Mouse (Mus musculus) erythroblast, adult 5-6 weeks (primary cell): ENCODE results near the gene Sdk2. TPM values are rescaled to one million over a fixed set of nuclear protein-coding genes. Genes with fewer than 3 reads are reported as not detected.
A peak's percentile ranks its signal among the peaks of the same experiment; 100 is the strongest.

Source experiments
- ATAC-seq: replicated peaks from 2 replicates; pipeline ENCODE4 v1.8.0; 2016; ENCODE audit warnings: moderate number of reproducible peaks, mild to moderate bottlenecking, moderate TSS enrichment, inconsistent platforms; ENCODE audit not compliant: poor library complexity, low FRiP score, severe bottlenecking
- total RNA-seq, 2 experiments: library from RNA; stranded (forward) in 1 of 2; stranded (reverse) in 1 of 2; fragments of 150-400 nt in 1 of 2; fragments of 200-764, 138-1000 nt in 1 of 2; gene quantifications; 2 replicates each; pipeline versions ENCODE4 v1.2.3 to v1.2.4; 2015 to 2017; ENCODE audit warnings: low replicate concordance in 2 of 2

The Sdk2 gene
- total RNA-seq, 2 experiments from 2014 or later: not detected

DNA sequence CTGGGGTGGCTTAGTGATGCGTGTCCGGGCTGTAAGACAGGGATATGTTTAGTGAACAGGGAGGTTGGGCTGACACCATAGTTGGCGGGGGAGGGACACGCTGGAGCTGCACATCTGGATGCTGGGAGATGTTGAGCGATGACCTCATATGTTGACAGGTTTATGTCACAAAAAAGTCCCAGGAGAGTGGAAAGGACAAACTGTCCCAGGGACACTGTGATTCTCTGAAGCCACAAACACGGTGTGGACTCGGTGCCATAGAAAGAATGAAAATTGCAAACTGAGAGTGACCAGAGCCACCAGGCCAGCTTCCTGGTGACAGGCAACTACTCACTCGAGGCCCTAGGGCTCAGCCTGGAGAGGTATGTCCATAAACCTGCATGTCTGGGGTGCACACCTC is 199.8 kb downstream of the Sdk2 start:
- ATAC-seq: no peak

DNA sequence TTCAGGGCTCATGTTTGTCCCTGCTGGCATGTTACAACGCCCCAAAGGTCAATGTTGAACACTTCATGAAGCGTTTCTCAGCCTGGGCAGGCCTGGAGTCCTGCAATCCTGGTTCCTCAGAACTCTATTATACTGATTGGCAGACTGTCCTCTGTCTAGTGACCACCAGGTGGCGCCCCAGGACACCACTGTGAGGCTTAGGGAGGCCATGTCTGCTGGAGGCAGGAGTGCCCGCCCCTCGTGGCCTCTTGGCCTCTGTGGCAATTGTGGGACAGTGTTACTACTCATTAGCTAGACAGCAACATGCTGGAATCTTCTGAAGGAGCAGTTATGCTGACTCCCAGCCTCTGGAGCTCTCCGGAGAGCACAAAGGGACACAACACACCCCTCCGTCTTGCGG is 201.2 kb downstream of the Sdk2 start:
- peak; percentile 72 for ATAC-seq

DNA sequence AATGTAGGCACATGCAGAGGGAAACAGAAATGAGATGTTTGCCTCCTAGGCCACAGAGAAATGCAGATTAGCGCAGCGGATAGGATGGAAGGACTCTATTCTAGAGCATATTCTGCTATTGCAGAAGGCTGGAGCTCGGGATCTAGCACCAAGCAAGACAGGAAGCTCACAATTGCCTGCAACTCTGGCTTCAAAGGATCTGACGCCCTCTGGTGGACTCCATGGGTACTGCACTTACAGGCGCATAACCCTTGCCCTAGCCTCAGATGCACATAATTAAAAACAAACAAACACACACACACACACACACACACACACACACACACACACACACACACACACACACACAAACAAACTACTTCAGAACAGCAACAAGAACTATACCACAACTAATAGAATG is 203.4 kb downstream of the Sdk2 start:
- ATAC-seq: 0 out of 2 replicates have a peak, but pooled peaks have one; percentile 34

DNA sequence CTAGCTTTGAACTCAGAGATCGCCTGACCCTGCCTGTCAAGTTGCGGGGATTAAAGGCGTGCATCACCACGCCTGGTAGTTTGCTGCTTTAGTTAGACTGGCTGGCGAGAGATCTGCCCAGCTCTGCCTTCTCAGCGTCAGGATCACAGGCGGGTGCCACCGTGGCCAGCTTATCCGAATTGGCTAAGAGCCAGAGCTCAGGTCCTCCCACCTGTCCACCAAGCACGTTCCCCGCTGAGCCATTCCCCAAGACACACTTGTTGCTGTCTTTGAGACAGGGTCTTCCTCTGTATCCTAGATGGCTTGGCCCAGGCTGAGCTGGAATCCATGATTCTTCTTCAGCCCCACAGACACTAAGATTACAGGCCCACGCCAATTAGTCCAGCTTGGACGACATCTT is 211.2 kb downstream of the Sdk2 start:
- no peak for ATAC-seq

DNA sequence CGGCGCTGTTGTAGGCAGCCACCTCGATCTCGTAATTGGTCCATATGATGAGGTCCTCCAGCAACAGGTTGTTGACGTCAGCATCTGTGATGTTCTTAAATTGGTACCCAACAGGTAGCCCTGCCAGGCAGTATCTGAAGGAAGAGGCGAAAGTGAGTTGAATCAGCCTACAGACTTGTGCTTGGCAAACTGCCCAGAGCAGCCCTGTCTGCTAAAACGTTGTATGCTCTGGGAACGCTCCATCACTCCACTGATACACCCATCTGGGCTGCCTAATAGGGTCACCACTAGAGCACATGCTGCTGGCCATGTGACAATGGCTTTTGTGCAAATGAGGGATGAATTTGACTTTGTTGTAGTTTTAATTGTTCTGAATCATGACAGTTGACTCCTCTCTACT is 215.1 kb downstream of the Sdk2 start:
- ATAC-seq: no peak

DNA sequence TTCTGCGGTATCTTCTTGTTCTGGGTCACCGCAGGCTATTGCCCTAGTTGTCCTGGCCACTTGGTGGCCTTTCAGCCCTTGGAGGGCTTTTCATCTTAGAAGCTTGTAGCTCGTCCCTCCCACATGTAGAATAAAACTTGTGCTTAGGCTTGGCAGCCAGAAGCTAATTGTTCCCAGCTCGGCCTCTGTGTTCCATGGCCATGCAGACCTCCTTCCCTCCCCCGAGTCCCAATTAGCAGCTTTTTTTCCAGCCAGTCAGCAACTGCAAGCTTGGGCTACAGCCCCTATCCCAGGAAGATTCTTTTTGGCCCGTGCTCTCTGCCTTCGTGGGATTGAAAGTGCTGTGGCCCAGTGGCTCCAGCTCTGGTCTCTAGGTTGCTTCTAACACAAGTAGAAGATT is 217.5 kb downstream of the Sdk2 start:
- ATAC-seq: no peak

DNA sequence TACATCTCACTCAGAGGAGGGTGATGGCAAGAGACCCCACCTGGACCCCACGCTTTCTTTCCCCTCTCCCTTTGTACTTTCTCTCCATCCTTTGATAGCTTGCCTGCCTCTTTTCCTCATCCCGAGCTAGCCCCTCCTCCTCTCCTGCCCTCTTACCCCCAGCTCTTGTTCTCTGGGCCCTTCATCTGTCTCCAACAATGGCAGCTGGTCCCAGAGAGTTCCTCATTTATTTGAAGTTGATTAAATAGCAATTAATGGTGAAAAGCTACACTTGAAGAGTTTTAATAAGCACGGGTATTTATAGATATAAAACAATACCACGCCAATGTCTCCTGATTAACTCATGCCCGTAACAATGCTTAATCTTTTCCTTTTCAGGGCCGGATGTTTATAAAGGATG is 222.9 kb downstream of the Sdk2 start:
- no peak for ATAC-seq

DNA sequence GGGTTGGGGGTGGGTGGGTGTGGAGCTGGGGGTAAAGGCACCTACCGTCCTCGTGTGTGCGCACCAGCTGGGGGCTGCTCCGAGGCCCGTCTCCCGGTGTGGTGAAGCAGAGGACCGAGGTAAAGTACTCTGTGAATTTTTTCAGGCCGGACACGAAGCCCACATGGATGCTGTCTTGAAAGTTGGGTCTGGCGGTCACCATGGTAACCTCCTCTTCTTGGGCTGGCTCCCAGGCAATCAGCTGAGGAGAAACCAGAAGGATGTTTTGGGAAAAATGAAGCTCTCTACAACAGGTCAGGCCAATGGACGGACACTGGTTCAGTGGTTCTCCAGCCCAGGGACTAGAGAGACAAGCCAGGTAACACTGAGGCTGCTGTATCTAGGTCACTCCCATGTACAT is 224.0 kb downstream of the Sdk2 start:
- no peak for ATAC-seq

DNA sequence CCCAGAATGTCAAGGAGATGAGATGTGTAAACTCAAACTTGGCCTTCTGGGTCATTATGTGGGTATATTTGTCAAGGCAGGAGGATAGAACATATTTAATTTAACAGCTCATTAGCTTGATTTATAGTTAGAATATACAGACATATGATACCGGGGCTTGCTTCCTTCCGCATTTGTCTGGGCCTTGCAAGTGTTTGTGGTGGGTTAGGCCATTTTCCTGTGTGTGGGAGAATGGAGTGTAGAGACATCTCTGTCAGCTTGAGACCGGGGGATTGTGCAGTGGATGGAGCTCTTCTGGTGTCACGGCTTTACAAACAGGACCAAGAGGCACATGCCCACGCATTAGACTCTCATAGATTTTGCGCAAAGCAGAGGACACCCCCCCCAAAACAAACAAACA is 235.2 kb downstream of the Sdk2 start:
- ATAC-seq: no peak

DNA sequence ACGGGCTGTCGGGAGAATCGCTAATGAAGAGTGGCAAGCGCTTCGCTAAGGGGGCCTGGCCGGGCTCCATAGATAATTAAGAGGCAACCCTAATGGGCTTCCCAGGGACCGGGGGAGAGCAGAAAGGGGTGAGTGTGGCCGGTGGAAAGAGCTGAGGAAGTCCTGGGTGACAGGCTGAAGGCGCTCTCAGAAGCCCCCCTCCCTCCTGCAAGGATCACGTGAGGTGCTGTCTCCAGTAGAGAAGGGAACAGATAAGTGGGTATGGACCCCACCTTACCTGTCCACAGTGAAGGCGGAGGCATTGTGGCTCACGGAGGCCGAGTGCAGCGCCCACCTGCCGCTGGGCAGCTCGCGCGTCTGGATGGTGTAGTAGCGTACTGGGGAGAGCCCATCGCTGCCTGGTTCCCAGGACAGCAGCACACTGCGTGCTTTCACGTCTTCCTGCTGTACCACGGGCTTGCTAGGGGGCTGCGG is 238.7 kb downstream of the Sdk2 start:
- no peak for ATAC-seq

DNA sequence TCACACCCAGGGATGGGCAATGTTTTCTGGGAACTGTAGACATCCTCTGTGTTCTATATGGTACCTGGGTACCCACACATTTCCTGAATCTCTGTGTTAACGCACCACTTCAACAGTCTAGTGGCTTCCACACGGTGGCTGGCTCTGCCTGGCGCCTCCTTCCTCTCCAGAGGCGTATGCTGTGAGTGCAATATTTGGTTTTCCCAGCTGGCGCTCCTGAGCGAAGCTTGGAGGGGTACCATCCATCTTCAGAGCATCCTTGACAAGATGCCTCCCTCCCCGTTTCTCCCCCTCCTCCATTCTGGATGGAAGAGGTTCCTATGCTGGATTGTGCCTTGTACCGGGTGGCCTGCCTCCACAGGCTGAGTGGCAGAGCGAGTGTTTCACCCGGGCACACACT is 246.8 kb downstream of the Sdk2 start:
- no peak for ATAC-seq

DNA sequence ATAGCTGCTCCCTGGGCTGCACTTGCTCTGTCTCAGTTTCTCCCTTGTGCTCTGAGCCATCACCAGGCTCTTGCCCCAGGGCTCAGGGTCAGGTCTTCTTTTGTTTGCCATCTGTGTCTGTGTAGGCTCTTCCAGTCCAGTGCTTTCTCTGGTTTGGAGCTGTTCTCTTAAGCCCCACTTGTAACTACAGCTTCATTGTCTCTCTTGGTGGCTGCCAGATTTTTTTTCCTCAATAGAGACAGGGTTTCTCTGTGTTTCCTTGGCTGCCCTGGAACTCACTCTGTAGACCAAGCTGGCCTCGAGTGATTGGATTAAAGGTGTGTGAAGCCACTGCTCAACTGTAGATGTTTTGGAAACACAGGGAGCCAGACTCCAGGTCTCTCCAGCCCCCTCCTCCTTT is 247.8 kb downstream of the Sdk2 start:
- ATAC-seq: no peak

DNA sequence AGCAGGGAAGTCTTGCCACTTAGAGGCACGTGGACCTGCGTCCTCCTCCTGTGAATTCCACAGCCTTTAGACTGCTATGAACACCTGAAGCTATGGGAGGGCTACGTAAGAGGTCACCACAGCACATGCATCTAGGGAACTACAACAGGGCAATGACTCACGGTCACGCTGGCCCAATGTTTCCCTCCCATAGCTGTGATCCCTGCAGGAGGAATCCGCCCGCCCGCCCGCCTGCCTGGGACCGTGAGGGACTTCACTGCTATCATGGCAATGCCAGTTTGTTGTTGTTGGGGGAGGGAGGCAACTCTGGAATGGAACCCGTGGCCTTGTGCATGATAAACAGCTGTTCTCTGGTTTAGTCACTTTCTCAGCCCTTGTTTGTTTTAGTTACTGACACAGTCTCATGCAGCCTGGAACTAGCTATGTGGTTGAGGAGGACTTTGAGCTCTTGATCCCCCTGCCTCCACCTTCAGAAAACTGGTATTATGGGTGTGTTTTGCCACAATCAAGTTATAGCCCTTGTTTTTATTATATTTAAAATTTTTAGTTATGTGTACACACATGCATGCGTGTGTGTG is 249.8 kb downstream of the Sdk2 start:
- ATAC-seq: no peak

DNA sequence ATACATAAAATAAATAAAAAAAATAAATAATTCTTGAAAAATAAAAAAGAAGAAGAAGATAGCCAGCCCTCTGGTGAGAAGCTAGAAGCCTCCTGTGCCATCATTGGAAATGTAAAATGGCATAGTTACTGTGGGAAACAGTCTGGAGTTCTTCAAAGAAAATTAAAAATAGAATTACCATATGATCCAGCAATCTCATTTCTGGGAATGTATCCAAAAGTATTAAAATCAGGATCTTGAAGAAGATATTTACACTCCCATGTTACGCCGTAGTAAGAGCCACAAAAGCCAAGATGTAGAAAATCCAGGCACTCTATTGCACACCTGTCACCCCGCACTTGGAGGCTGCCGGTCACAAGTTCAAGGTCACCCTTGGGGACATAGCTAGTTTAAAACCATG is 250.4 kb downstream of the Sdk2 start:
- no peak for ATAC-seq

DNA sequence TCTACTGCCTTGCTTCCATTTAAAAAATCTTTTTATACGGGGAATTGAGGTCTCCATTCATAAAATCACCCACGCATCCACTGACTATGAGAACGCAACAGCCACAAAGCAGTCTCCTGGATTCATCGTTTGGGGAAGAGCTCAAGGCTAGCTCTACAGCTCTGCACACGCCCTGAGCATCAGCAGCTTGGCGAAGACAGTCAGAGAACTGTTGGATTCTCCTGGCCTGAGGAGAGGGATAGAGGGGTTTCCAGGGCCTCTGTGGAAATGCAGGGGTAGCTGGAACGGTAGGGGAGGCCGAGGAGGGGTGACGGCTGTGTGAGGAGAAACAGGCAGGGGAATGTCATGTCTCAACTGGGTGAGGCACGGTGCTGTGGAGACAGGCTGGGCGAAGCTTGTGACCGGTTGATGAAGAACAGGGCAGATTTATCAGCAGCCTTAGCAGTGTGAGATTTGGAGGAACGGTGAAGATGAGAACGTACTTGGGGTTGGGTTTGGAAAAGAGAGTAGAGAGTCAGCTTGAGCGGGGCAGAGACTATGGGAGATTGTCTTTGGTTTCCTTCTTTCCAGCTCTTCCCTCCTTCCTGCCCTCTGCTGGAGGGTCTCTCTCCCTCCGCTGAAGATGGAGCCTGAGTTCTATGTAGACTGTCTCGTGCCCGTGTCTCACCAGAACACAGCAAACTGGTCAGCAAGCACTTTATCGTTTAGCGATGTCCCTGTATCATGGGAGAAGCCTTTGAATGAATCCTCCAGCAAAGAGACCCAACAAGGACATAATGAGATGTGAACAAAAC is 255.1 kb downstream of the Sdk2 start:
- no peak for ATAC-seq

DNA sequence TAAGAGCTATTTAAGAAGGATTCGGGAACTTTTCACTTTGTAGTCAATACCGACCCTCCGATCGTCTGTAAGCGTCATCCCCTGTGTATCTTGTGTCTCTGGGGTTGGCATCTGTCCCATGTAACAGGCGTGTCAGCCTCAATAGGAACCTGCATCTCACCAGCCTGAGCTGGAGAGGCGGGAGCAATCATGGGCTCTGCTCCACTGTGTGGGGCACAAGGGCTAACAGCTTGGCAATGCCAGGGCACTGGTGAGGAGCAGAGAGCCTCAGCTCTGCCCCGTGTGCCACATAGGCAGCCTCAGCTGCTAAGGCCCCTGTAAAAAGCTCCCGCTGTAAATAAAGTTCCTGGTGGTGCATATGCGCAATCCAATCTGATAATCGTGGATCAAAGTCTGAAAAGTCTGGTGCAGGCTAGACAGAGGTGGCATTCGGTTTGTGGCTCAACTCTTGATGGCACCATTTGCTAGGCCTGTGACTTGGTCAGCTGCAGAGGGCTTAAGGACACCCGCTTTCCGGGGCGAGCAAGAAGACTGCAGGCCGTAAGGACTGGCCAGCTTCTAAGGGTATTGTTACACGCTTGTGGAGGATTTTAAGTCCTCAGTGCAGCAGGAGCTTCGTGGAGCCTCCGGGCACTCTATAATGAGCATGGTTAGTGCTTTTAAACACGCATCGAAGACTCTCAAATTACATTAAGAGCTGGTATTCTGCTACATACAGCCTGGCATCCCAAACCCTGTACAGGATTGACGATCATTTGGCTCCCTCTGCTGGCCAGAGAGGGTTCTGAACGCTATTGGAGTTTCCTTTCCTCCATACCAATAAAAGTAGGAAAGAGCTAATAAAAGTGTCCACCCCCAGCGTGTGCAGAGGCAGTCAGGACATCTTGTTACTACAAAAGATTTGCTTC is 256.0 kb downstream of the Sdk2 start:
- peak; percentile 83 for ATAC-seq

DNA sequence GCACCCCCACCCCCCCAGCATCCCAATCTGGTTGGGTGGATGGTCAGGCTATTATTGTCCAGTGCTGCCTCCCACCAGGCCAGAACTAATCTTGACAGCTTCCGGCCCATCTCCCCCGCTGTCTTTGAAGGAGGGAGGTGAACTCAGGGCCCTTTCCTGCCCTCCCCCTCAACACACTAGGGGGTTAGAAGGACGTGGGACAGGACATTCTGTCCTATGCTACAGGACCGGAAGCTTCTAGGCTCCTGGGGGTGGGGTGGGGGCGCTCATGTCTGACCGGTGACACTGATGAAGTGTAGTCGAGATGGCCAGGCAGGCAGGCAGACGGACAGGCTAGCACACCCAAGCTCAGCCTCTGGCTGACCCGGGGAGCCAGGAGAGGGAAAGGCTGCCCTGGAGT is 259.8 kb downstream of the Sdk2 start:
- no peak for ATAC-seq

DNA sequence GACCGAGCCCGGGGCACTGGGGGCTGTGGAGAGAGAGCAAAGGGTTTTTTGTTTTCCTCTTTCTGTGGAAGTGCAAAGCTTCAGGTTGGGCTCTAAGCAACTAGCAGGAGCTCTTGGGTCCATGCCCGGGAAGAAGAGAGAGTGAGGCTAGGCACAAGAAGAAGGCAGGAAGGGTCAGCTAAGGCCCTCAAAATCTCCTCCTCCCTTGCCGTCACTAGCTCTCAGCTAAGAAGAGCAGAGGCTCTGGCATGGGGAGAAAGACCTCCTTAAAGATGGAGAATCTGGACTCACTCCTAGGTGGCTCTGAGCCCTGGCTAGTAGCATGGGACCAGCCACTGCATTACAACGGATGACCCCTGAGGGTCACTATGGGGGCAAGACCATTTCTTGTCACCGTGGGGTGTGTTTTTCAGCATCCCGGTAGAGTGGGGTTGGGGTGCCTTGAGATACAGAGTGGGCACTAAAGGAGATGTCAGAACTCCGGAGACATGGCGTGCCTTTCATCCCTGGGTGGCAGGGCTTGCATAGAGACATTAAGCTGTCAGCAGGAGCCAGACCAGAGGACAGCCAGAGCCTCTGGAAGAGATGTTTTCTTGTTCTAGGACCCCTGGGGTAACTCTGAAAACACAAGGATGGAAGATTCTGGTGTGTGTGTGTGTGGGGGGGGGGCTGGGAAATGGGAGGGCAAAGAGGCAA is 260.3 kb downstream of the Sdk2 start:
- no peak for ATAC-seq

DNA sequence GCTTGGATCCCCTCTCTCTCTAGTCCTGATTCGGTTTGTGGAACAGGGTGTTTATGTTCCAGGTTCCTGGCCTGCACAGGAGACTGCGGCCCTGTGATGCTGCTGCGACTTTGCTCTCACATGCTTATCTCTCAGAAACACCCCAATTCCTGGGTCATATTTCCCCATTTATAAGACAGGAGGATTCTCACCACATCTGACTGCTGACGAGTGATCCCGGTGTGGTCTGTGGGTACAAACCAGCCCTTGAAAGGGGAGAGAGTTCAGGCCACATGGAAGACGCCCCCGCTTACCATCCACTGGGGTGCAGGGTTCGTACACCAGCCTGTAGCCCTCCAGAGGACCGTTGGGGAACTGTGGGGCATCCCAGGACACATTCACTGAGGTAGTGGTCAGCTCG is 260.9 kb downstream of the Sdk2 start:
- no peak for ATAC-seq

DNA sequence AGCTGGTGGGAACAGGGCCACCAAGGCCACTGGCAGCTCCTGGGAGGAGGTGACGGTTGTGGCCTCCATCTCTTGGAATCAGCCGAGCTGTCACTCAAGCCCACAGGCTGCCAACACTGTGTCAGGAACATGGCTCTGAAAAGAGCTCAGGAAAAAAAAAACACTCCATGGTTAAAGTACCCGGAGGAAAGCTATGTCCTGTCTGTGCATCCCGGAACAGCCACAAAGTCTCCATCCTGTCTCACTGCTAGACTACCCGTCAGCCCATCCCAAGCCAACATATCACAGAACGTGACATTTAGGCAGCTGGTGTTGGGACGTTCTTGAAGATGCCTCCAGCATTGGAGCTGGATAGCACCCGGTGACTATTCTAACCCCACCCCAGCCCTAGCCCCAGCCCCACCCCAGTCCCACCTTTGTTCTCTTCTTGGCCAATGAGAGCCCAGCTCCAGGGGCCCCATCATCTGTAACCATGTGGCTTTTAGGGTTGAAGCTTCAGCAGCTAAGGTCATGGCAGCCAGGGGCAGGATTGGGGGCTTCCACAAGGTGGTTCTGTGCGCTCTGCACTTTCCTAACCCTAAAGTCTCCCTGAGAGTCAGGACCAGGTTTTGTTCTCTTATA is 263.4 kb downstream of the Sdk2 start:
- ATAC-seq: no peak
